Mouse (Mus musculus): ENCODE measurements around the gene Eps15l1.

GRCm38 (mm10) chr8:72306913-72307312 lies 114.3 kb downstream of the Eps15l1 start:
- no peak for TF ChIP-seq CTCF (IDR thresholded peaks at IDR 0.05; ENCODE audit: control insufficient read depth, insufficient read depth, insufficient replicate concordance, low read depth, low read length)
- TF ChIP-seq POLR2A (IDR thresholded peaks at IDR 0.05; ENCODE audit: control insufficient read depth, low read depth, low read length), result no peak

All from testis, adult 2 months (tissue).